27 mouse cellular contexts compared by ENCODE assay signal in genomic region chr3:144971553-144972270, GRCm38 (mm10). TPM values are rescaled to one million over a fixed set of nuclear protein-coding genes. Genes with fewer than 3 reads are reported as not detected.
A peak's percentile ranks its signal among the peaks of the same experiment; 100 is the strongest.
DNase-seq lines count a peak whose midpoint lies in the region; ATAC-seq and TF ChIP-seq lines count a peak whose summit lies in the region.
"Had no signal": no experiment of that assay in that cellular context is flagged by ENCODE, and none has a peak within 500 bp of the region (broad histone marks: within the 10 kb centered on the region; RNA-seq: fewer than 3 reads in every experiment).

No protein-coding gene starts in this region.

- TF ChIP-seq CTCF in embryonic fibroblast, embryonic 13.5 days (IDR thresholded peaks at IDR 0.05; ENCODE audit: borderline replicate concordance, insufficient read depth, low read length) = no peak
- TF ChIP-seq CTCF in stomach, postnatal 0 days (IDR thresholded peaks at IDR 0.05; ENCODE audit: low read depth) = no peak

- TF ChIP-seq EP300 in stomach, postnatal 0 days (optimal IDR thresholded peaks at IDR 0.05) = no peak

- no peaks in the 10 kb centered on the region for H3K9me3 ChIP-seq in heart, embryonic 11.5 days (replicated peaks; ENCODE audit: control insufficient read depth, low read length)
- no peaks in the 10 kb centered on the region for H3K9me3 ChIP-seq in heart, embryonic 12.5 days (replicated peaks)
- H3K9me3 ChIP-seq in stomach, postnatal 0 days (ENCODE audit: control insufficient read depth, low read length) = no peaks in the 10 kb centered on the region
- H3K9me3 ChIP-seq: embryonic facial prominence, embryonic 10.5 days; G1E; megakaryocyte, embryonic 14.5 days; midbrain, embryonic 15.5 days had no signal

- H3K27me3 ChIP-seq in heart, embryonic 11.5 days (ENCODE audit: control insufficient read depth, insufficient read depth, low read length) = no peaks in the 10 kb centered on the region
- H3K27me3 ChIP-seq in heart, embryonic 12.5 days (replicated peaks) = no peaks in the 10 kb centered on the region
- H3K27me3 ChIP-seq in stomach, postnatal 0 days (ENCODE audit: control insufficient read depth, insufficient read depth, low read length) = no peaks in the 10 kb centered on the region
- H3K27me3 ChIP-seq: megakaryocyte, embryonic 14.5 days; midbrain, embryonic 15.5 days had no signal

- H3K4me2 ChIP-seq in heart, embryonic 11.5 days = no peak overlapping the region
- H3K4me2 ChIP-seq in heart, embryonic 12.5 days = no peak overlapping the region
- H3K4me2 ChIP-seq in stomach, postnatal 0 days (replicated peaks; ENCODE audit: low read depth) = no peak overlapping the region
- H3K4me2 ChIP-seq: liver, embryonic 11.5 days; midbrain, embryonic 15.5 days had no signal

- WGBS in heart, embryonic 11.5 days (ENCODE audit: insufficient replicate concordance) = 65% methylated on average over 9 of the region's 9 CpGs
- WGBS in heart, embryonic 12.5 days = 57% methylated on average over 9 of the region's 9 CpGs
- WGBS in stomach, postnatal 0 days = 67% methylated on average over 9 of the region's 9 CpGs

- H3K36me3 ChIP-seq in heart, embryonic 11.5 days (ENCODE audit: control insufficient read depth, insufficient read depth, low read length) = no peaks in the 10 kb centered on the region
- H3K36me3 ChIP-seq in heart, embryonic 12.5 days = no peaks in the 10 kb centered on the region
- H3K36me3 ChIP-seq in stomach, postnatal 0 days (ENCODE audit: control insufficient read depth, insufficient read depth, low read length) = no peaks in the 10 kb centered on the region
- H3K36me3 ChIP-seq: embryonic facial prominence, embryonic 10.5 days; G1E; midbrain, embryonic 15.5 days had no signal

- H3K4me3 ChIP-seq in heart, embryonic 11.5 days (ENCODE audit: low read depth, low read length) = no peak overlapping the region
- no peak overlapping the region for H3K4me3 ChIP-seq in heart, embryonic 12.5 days
- H3K4me3 ChIP-seq in embryonic fibroblast, embryonic 13.5 days (ENCODE audit: insufficient read depth, low read length) = no peak overlapping the region
- H3K4me3 ChIP-seq in stomach, postnatal 0 days (ENCODE audit: low read depth, low read length) = no peak overlapping the region
- H3K4me3 ChIP-seq: embryonic facial prominence, embryonic 10.5 days; erythroblast, embryonic 14.5 days; heart, adult 2 months; megakaryocyte, embryonic 14.5 days; midbrain, embryonic 15.5 days had no signal

- no peaks in the 10 kb centered on the region for H3K4me1 ChIP-seq in heart, embryonic 11.5 days (ENCODE audit: control insufficient read depth, insufficient read depth, low read length)
- no peaks in the 10 kb centered on the region for H3K4me1 ChIP-seq in heart, embryonic 12.5 days (replicated peaks)
- H3K4me1 ChIP-seq in embryonic fibroblast, embryonic 13.5 days (ENCODE audit: control insufficient read depth, insufficient read depth, low read length) = 0 out of 2 replicates have a peak, but pooled peaks cover 2% of the 10 kb centered on the region
- H3K4me1 ChIP-seq in stomach, postnatal 0 days (replicated peaks; ENCODE audit: control insufficient read depth, insufficient read depth) = no peaks in the 10 kb centered on the region
- H3K4me1 ChIP-seq: embryonic facial prominence, embryonic 10.5 days; megakaryocyte, embryonic 14.5 days; midbrain, embryonic 15.5 days had no signal

- H3K9ac ChIP-seq in heart, embryonic 11.5 days (ENCODE audit: low read depth, low read length) = no peak overlapping the region
- no peak overlapping the region for H3K9ac ChIP-seq in heart, embryonic 12.5 days
- H3K9ac ChIP-seq in stomach, postnatal 0 days (ENCODE audit: low read length) = no peak overlapping the region
- H3K9ac ChIP-seq: midbrain, embryonic 15.5 days had no signal

- 0 out of 2 replicates have a peak, but pooled peaks have one; percentile 35 for ATAC-seq in heart, embryonic 11.5 days (replicated peaks; ENCODE audit: insufficient number of reproducible peaks, low FRiP score, low TSS enrichment)
- no peak for ATAC-seq in heart, embryonic 12.5 days (ENCODE audit: insufficient number of reproducible peaks, low FRiP score)
- ATAC-seq in stomach, postnatal 0 days (ENCODE audit: low FRiP score, low TSS enrichment) = peak; percentile 97
- ATAC-seq: CD4-positive, CD25-positive, alpha-beta regulatory T cell, adult 4 months; forebrain, embryonic 14.5 days; midbrain, embryonic 15.5 days had no signal

- no peak overlapping the region for H3K27ac ChIP-seq in heart, embryonic 11.5 days (ENCODE audit: low read depth, low read length)
- no peak overlapping the region for H3K27ac ChIP-seq in heart, embryonic 12.5 days (ENCODE audit: poor library complexity, severe bottlenecking)
- H3K27ac ChIP-seq in embryonic fibroblast, embryonic 13.5 days (ENCODE audit: insufficient read depth, low read length) = peak overlapping the region; percentile 80; the same call in 1 of the 2 replicates
- no peak overlapping the region for H3K27ac ChIP-seq in stomach, postnatal 0 days (replicated peaks)
- H3K27ac ChIP-seq: embryonic facial prominence, embryonic 10.5 days; heart, adult 2 months; midbrain, embryonic 15.5 days had no signal

- peak; percentile 71 for DNase-seq in Muller cell, postnatal 12 days (ENCODE audit: inconsistent ontology term)
- DNase-seq in stomach, postnatal 0 days (ENCODE audit: low spot score) = peak; percentile 28
- no peak for DNase-seq in kidney, postnatal 25 days
- no peak for DNase-seq in cerebellum, postnatal 14 days
- no peak for DNase-seq in kidney, adult 11 months
- DNase-seq: cerebellum, adult 9-10 months; gastrocnemius, postnatal 14 days; heart, adult 2 months; lung, adult 18-20 months; lung, postnatal 14 days; retina, postnatal 1 day; right cerebral cortex, postnatal 4 days; thymus, postnatal 25 days had no signal

- no peak for TF ChIP-seq POLR2A in embryonic fibroblast, embryonic 13.5 days (IDR thresholded peaks at IDR 0.05; ENCODE audit: low read depth, low read length)

RNA-seq across cellular contexts. Expression of gene Clca4a, which starts 3.1 kb away (rescaled TPM):
- polyA plus RNA-seq in heart, embryonic 11.5 days (2014; fragmentation: Nextera tagmentation; extraction: Ambion mirVana) = not detected in 2 replicates
- polyA plus RNA-seq in heart, embryonic 12.5 days (2016; fragmentation: Nextera tagmentation; extraction: Ambion mirVana) = not detected in 2 replicates
- not detected in 2 replicates for polyA plus RNA-seq in embryonic fibroblast, embryonic 13.5 days (2011; ENCODE audit: insufficient read length, low read depth, missing spikeins)
- polyA plus RNA-seq in stomach, postnatal 0 days (2015; fragmentation: Nextera tagmentation; extraction: Ambion mirVana) = 0.06 and 0.07 TPM in 2 replicates
- polyA plus RNA-seq: CD4-positive, CD25-positive, alpha-beta regulatory T cell, adult 4 months; erythroblast, embryonic 14.5 days; forebrain, embryonic 14.5 days; G1E; heart, adult 2 months; kidney, embryonic 14.5 days; limb, embryonic 11.5 days; liver, embryonic 11.5 days; testis, adult 2 months had no signal

RNA-seq across cellular contexts. Expression of gene Clca4b, which starts 39.4 kb away (rescaled TPM):
- polyA plus RNA-seq in heart, embryonic 11.5 days (2014; fragmentation: Nextera tagmentation; extraction: Ambion mirVana) = not detected in 2 replicates
- polyA plus RNA-seq in heart, embryonic 12.5 days (2016; fragmentation: Nextera tagmentation; extraction: Ambion mirVana) = not detected in 2 replicates
- polyA plus RNA-seq in embryonic fibroblast, embryonic 13.5 days (2011; ENCODE audit: insufficient read length, low read depth, missing spikeins) = not detected in 2 replicates
- not detected in 2 replicates for polyA plus RNA-seq in stomach, postnatal 0 days (2015; fragmentation: Nextera tagmentation; extraction: Ambion mirVana)
- polyA plus RNA-seq: CD4-positive, CD25-positive, alpha-beta regulatory T cell, adult 4 months; embryonic facial prominence, embryonic 10.5 days; erythroblast, embryonic 14.5 days; forebrain, embryonic 14.5 days; G1E; heart, adult 2 months; kidney, embryonic 14.5 days; limb, embryonic 11.5 days; liver, embryonic 11.5 days; midbrain, embryonic 15.5 days; testis, adult 2 months had no signal

Comparison
In these comparisons a context has a peak if more than half of its experiments do, and no peak if none do; other contexts are left out.
1. DNase-seq: peak in Muller cell, postnatal 12 days (single experiment) and stomach, postnatal 0 days (single experiment); none in kidney, postnatal 25 days (0 of 2), cerebellum, postnatal 14 days (0 of 2) and kidney, adult 11 months (single experiment).